Mouse (Mus musculus): ENCODE data around the gene Ahsg. TPM values are rescaled to one million over a fixed set of nuclear protein-coding genes. Genes with fewer than 3 reads are reported as not detected.

Ahsg gene
- polyA plus RNA-seq, 1 experiment = 0.57 TPM

GRCm38 (mm10) chr16:22914276-22914675 lies 23.2 kb downstream of the Ahsg start:
- no peak overlapping the region for H3K27ac ChIP-seq (ENCODE audit: insufficient read depth, low read length)
- no peaks in the 10 kb centered on the region for H3K4me1 ChIP-seq (ENCODE audit: control insufficient read depth, insufficient read depth, insufficient read length)
- no peaks in the 10 kb centered on the region for H3K27me3 ChIP-seq (ENCODE audit: control insufficient read depth, insufficient read depth, low read length)
- TF ChIP-seq CTCF (IDR thresholded peaks at IDR 0.05; ENCODE audit: extremely low read depth, insufficient read depth, insufficient read length, insufficient replicate concordance) = no peak
- no peak for TF ChIP-seq POLR2A (IDR thresholded peaks at IDR 0.05; ENCODE audit: low read depth, low read length)
- no peak overlapping the region for H3K4me3 ChIP-seq (ENCODE audit: extremely low read depth, insufficient read depth, insufficient read length)
- H3K36me3 ChIP-seq (ENCODE audit: control insufficient read depth, insufficient read depth, low read length) = no peaks in the 10 kb centered on the region
- DNase-seq (ENCODE audit: low read depth in 1 of 2, low spot score in 2 of 2) = no peak

GRCm38 (mm10) chr16:22918034-22918433 lies 27.0 kb downstream of the Ahsg start, which contains the start of gene Fetub:
Fetub (plus strand) TSS chr16:22918334.
- Histone ChIP-seq H3K4me1 (ENCODE audit: control insufficient read depth, insufficient read depth, insufficient read length) (no peaks in the 10 kb centered on the region), H3K27me3 (ENCODE audit: control insufficient read depth, insufficient read depth, low read length) (no peaks in the 10 kb centered on the region), H3K27ac (ENCODE audit: insufficient read depth, low read length) (no peak within 1 kb of the TSS), H3K36me3 (ENCODE audit: control insufficient read depth, insufficient read depth, low read length) (no peaks in the 10 kb centered on the region), H3K4me3 (ENCODE audit: extremely low read depth, insufficient read depth, insufficient read length) (no peak within 1 kb of the TSS)
- TF ChIP-seq POLR2A (IDR thresholded peaks at IDR 0.05; ENCODE audit: low read depth, low read length) (no peak), CTCF (IDR thresholded peaks at IDR 0.05; ENCODE audit: extremely low read depth, insufficient read depth, insufficient read length, insufficient replicate concordance) (no peak)
- DNase-seq (ENCODE audit: low read depth in 1 of 2, low spot score in 2 of 2) = no peak
- whole genome bisulfite sequencing = 90% methylated on average over 5 of the region's 5 CpGs

GRCm38 (mm10) chr16:22918664-22919312 lies 27.7 kb downstream of the Ahsg start:
- DNase-seq (ENCODE audit: low read depth in 1 of 2, low spot score in 2 of 2) = no peak
- Histone ChIP-seq H3K27me3 (ENCODE audit: control insufficient read depth, insufficient read depth, low read length) (no peaks in the 10 kb centered on the region), H3K27ac (ENCODE audit: insufficient read depth, low read length) (no peak overlapping the region), H3K36me3 (ENCODE audit: control insufficient read depth, insufficient read depth, low read length) (no peaks in the 10 kb centered on the region), H3K4me1 (ENCODE audit: control insufficient read depth, insufficient read depth, insufficient read length) (no peaks in the 10 kb centered on the region), H3K4me3 (ENCODE audit: extremely low read depth, insufficient read depth, insufficient read length) (no peak overlapping the region)
- TF ChIP-seq POLR2A (IDR thresholded peaks at IDR 0.05; ENCODE audit: low read depth, low read length) (no peak), CTCF (IDR thresholded peaks at IDR 0.05; ENCODE audit: extremely low read depth, insufficient read depth, insufficient read length, insufficient replicate concordance) (no peak)
- WGBS = 89% methylated on average over 15 of the region's 15 CpGs

GRCm38 (mm10) chr16:22919971-22920854 lies 29.1 kb downstream of the Ahsg start:
- TF ChIP-seq CTCF (IDR thresholded peaks at IDR 0.05; ENCODE audit: extremely low read depth, insufficient read depth, insufficient read length, insufficient replicate concordance) (no peak), POLR2A (IDR thresholded peaks at IDR 0.05; ENCODE audit: low read depth, low read length) (no peak)
- Histone ChIP-seq H3K4me3 (ENCODE audit: extremely low read depth, insufficient read depth, insufficient read length) (no peak overlapping the region), H3K4me1 (ENCODE audit: control insufficient read depth, insufficient read depth, insufficient read length) (no peaks in the 10 kb centered on the region), H3K27ac (ENCODE audit: insufficient read depth, low read length) (no peak overlapping the region), H3K27me3 (ENCODE audit: control insufficient read depth, insufficient read depth, low read length) (no peaks in the 10 kb centered on the region), H3K36me3 (ENCODE audit: control insufficient read depth, insufficient read depth, low read length) (no peaks in the 10 kb centered on the region)
- WGBS = 47% methylated on average over 18 of the region's 18 CpGs
- DNase-seq (ENCODE audit: low read depth in 1 of 2, low spot score in 2 of 2) = no peak

GRCm38 (mm10) chr16:22921761-22922160 lies 30.7 kb downstream of the Ahsg start:
- Histone ChIP-seq H3K27ac (ENCODE audit: insufficient read depth, low read length) (no peak overlapping the region), H3K36me3 (ENCODE audit: control insufficient read depth, insufficient read depth, low read length) (no peaks in the 10 kb centered on the region), H3K4me1 (ENCODE audit: control insufficient read depth, insufficient read depth, insufficient read length) (no peaks in the 10 kb centered on the region), H3K27me3 (ENCODE audit: control insufficient read depth, insufficient read depth, low read length) (no peaks in the 10 kb centered on the region), H3K4me3 (ENCODE audit: extremely low read depth, insufficient read depth, insufficient read length) (no peak overlapping the region)
- 96% methylated on average over 5 of the region's 5 CpGs for WGBS
- no peak for TF ChIP-seq CTCF (IDR thresholded peaks at IDR 0.05; ENCODE audit: extremely low read depth, insufficient read depth, insufficient read length, insufficient replicate concordance)
- TF ChIP-seq POLR2A (IDR thresholded peaks at IDR 0.05; ENCODE audit: low read depth, low read length) = no peak
- DNase-seq (ENCODE audit: low read depth in 1 of 2, low spot score in 2 of 2) = no peak

GRCm38 (mm10) chr16:22922433-22922832 lies 31.4 kb downstream of the Ahsg start:
- WGBS = 86% methylated on average over 4 of the region's 4 CpGs
- H3K4me1 ChIP-seq (ENCODE audit: control insufficient read depth, insufficient read depth, insufficient read length) = no peaks in the 10 kb centered on the region
- TF ChIP-seq CTCF (IDR thresholded peaks at IDR 0.05; ENCODE audit: extremely low read depth, insufficient read depth, insufficient read length, insufficient replicate concordance) (no peak), POLR2A (IDR thresholded peaks at IDR 0.05; ENCODE audit: low read depth, low read length) (no peak)
- DNase-seq (ENCODE audit: low read depth in 1 of 2, low spot score in 2 of 2) = no peak
- H3K27me3 ChIP-seq (ENCODE audit: control insufficient read depth, insufficient read depth, low read length) = no peaks in the 10 kb centered on the region
- H3K4me3 ChIP-seq (ENCODE audit: extremely low read depth, insufficient read depth, insufficient read length) = no peak overlapping the region
- no peaks in the 10 kb centered on the region for H3K36me3 ChIP-seq (ENCODE audit: control insufficient read depth, insufficient read depth, low read length)
- no peak overlapping the region for H3K27ac ChIP-seq (ENCODE audit: insufficient read depth, low read length)
